Mouse (Mus musculus): ENCODE data around the gene Rab6b. TPM values are rescaled to one million over a fixed set of nuclear protein-coding genes. Genes with fewer than 3 reads are reported as not detected.
"Not testable (repeated sequence)": the region's sequence is repeated elsewhere in the genome, so short reads cannot be mapped to it uniquely, and the experiment has no call there.

The Rab6b gene
- polyA plus RNA-seq, 1 experiment from 2014 or later = 95.2 TPM

DNA sequence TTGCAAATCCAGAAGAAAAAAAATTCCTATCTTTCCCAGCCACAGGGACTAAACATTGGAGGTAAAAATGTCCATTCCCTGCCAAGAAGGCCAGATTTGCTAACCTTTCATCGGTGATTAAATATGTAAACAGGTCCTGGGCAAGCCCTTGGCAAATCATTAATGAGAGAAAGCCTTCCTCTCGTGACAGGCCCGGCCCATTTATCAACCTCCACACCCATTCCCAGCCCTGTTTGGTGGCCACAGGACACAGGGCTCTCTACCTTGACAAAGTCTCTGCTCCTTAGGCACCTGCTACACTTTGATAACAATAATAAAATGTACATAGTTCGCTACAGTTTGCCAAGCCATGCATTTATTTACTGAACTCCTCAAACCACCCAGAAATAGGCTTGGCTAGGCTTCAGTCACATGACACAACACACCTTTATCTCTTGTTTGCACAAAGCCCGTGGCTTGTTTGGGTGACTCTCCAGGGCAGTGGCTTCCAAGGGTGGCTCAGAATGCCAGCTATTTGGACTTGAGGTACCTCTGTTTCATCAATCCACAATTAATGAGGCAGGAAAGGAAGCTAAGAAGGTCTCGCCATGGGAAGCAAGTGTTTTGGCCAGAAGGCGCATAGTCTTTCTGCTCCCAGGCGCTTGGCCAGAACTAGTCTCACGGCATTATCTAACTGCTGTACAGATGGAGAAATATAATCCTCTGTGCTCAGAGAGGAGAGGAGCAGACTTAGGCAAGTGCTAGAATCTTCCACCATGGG lies 21.3 kb upstream of the Rab6b start:
- Histone ChIP-seq H3K4me3 (ENCODE audit: low read depth, low read length) (no peak overlapping the region), H3K9ac (replicated peaks; ENCODE audit: low read depth, low read length) (no peak overlapping the region), H3K9me3 (ENCODE audit: control insufficient read depth, low read length) (no peaks in the 10 kb centered on the region), H3K27ac (ENCODE audit: low read depth, low read length) (no peak overlapping the region), H3K4me2 (ENCODE audit: low read depth, low read length) (no peak overlapping the region), H3K4me1 (ENCODE audit: control insufficient read depth, insufficient read depth, low read length) (no peaks in the 10 kb centered on the region), H3K36me3 (ENCODE audit: control insufficient read depth, insufficient read depth, low read length) (no peaks in the 10 kb centered on the region), H3K27me3 (ENCODE audit: control insufficient read depth, insufficient read depth, low read length) (no peaks in the 10 kb centered on the region)
- no peak for ATAC-seq (ENCODE audit: low read depth)
- WGBS = 79% methylated on average over 9 of the region's 9 CpGs

GRCm38 (mm10) chr9:103091039-103091883 lies 20.3 kb upstream of the Rab6b start:
- 82% methylated on average over 16 of the region's 16 CpGs for WGBS
- no peaks in the 10 kb centered on the region for H3K27me3 ChIP-seq (ENCODE audit: control insufficient read depth, insufficient read depth, low read length)
- H3K9ac ChIP-seq (replicated peaks; ENCODE audit: low read depth, low read length) = no peak overlapping the region
- ATAC-seq (ENCODE audit: low read depth) = no peak
- H3K4me2 ChIP-seq (ENCODE audit: low read depth, low read length) = no peak overlapping the region
- no peaks in the 10 kb centered on the region for H3K4me1 ChIP-seq (ENCODE audit: control insufficient read depth, insufficient read depth, low read length)
- H3K36me3 ChIP-seq (ENCODE audit: control insufficient read depth, insufficient read depth, low read length) = no peaks in the 10 kb centered on the region
- no peak overlapping the region for H3K4me3 ChIP-seq (ENCODE audit: low read depth, low read length)
- no peak overlapping the region for H3K27ac ChIP-seq (ENCODE audit: low read depth, low read length)
- H3K9me3 ChIP-seq (ENCODE audit: control insufficient read depth, low read length) = no peaks in the 10 kb centered on the region

DNA sequence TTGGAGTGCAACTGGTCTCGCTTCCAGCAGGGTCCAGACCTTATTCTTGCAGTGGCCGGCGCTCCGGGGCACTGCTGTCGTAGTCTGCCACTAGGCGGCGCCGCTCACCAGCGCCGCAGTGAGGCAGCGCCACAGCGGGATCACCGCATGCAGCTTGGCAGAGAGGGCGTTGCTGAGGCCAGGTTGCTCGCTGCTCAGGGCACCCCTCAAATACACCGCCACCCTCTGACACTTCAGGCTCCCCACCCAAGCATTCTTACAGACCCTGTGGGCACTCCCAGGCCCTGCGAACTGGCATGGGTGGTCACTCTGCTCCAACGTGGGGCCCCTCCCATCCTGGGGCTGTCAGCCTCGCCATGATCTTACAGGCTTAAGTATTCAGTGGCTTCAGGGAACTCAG lies 19.3 kb upstream of the Rab6b start:
- peak; percentile 91 for ATAC-seq (ENCODE audit: low read depth)
- H3K27ac ChIP-seq (ENCODE audit: low read depth, low read length) = no peak overlapping the region

GRCm38 (mm10) chr9:103093681-103094080 lies 17.9 kb upstream of the Rab6b start:
- WGBS = 91% methylated on average over 3 of the region's 3 CpGs
- H3K4me3 ChIP-seq (ENCODE audit: low read depth, low read length) = no peak overlapping the region

More for the DNA sequence above, 19.3 kb upstream of the Rab6b start:
- Histone ChIP-seq H3K4me1 (ENCODE audit: control insufficient read depth, insufficient read depth, low read length) (no peaks in the 10 kb centered on the region), H3K27me3 (ENCODE audit: control insufficient read depth, insufficient read depth, low read length) (no peaks in the 10 kb centered on the region), H3K4me2 (ENCODE audit: low read depth, low read length) (peak overlapping the region; percentile 67), H3K4me3 (ENCODE audit: low read depth, low read length) (peak overlapping the region; percentile 35), H3K36me3 (ENCODE audit: control insufficient read depth, insufficient read depth, low read length) (no peaks in the 10 kb centered on the region), H3K9ac (replicated peaks; ENCODE audit: low read depth, low read length) (peak overlapping the region; percentile 61), H3K9me3 (ENCODE audit: control insufficient read depth, low read length) (no peaks in the 10 kb centered on the region)
- under 1% methylated on average over 18 of the region's 19 CpGs for WGBS

DNA sequence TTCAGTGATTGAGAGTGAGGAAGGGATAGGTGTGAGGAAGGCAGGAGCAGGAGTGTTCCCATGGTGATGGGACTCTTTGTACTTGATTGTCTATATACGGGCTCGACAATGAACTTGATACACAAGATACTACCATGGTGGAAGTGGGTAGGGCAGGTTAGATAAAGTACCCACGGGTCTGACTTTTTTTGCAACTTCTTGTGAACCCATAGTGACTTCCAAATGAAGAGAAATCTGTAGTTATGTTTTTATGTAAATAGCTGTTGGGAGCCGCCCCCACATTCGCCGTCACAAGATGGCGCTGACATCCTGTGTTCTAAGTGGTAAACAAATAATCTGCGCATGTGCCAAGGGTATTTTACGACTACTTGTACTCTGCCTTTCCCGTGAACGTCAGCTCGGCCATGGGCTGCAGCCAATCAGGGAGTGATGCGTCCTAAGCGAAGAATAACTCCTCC lies 3.2 kb upstream of the Rab6b start:
- not testable (repeated sequence) for H3K9ac ChIP-seq (replicated peaks; ENCODE audit: low read depth, low read length); H3K27me3 ChIP-seq (ENCODE audit: control insufficient read depth, insufficient read depth, low read length); H3K27ac ChIP-seq (ENCODE audit: low read depth, low read length); H3K36me3 ChIP-seq (ENCODE audit: control insufficient read depth, insufficient read depth, low read length); H3K9me3 ChIP-seq (ENCODE audit: control insufficient read depth, low read length)
- WGBS = 11% methylated on average over 7 of the region's 14 CpGs
- Histone ChIP-seq H3K4me1 (ENCODE audit: control insufficient read depth, insufficient read depth, low read length) (peaks cover 15% of the 10 kb centered on the region), H3K4me2 (ENCODE audit: low read depth, low read length) (peak overlapping the region; percentile 52), H3K4me3 (ENCODE audit: low read depth, low read length) (peak overlapping the region; percentile 24; the same call in 1 of the 2 replicates)
- ATAC-seq (ENCODE audit: low read depth) = peak; percentile 30; the same call in 1 of the 2 replicates

More at GRCm38 (mm10) chr9:103093681-103094080, 17.9 kb upstream of the Rab6b start:
- H3K27ac ChIP-seq (ENCODE audit: low read depth, low read length) = no peak overlapping the region
- H3K27me3 ChIP-seq (ENCODE audit: control insufficient read depth, insufficient read depth, low read length) = no peaks in the 10 kb centered on the region
- H3K9me3 ChIP-seq (ENCODE audit: control insufficient read depth, low read length) = no peaks in the 10 kb centered on the region
- H3K9ac ChIP-seq (replicated peaks; ENCODE audit: low read depth, low read length) = no peak overlapping the region
- H3K4me2 ChIP-seq (ENCODE audit: low read depth, low read length) = no peak overlapping the region
- no peaks in the 10 kb centered on the region for H3K4me1 ChIP-seq (ENCODE audit: control insufficient read depth, insufficient read depth, low read length)
- H3K36me3 ChIP-seq (ENCODE audit: control insufficient read depth, insufficient read depth, low read length) = no peaks in the 10 kb centered on the region
- ATAC-seq (ENCODE audit: low read depth) = no peak

GRCm38 (mm10) chr9:103108943-103109670 lies 2.5 kb upstream of the Rab6b start:
- Histone ChIP-seq H3K4me2 (ENCODE audit: low read depth, low read length) (peak overlapping the region; percentile 65), H3K36me3 (ENCODE audit: control insufficient read depth, insufficient read depth, low read length) (no peaks in the 10 kb centered on the region), H3K27me3 (ENCODE audit: control insufficient read depth, insufficient read depth, low read length) (no peaks in the 10 kb centered on the region), H3K9me3 (ENCODE audit: control insufficient read depth, low read length) (no peaks in the 10 kb centered on the region), H3K9ac (replicated peaks; ENCODE audit: low read depth, low read length) (peak overlapping the region; percentile 55), H3K4me1 (ENCODE audit: control insufficient read depth, insufficient read depth, low read length) (peaks cover 22% of the 10 kb centered on the region), H3K27ac (ENCODE audit: low read depth, low read length) (no peak overlapping the region), H3K4me3 (ENCODE audit: low read depth, low read length) (peak overlapping the region; percentile 36)
- ATAC-seq (ENCODE audit: low read depth) = no peak
- 34% methylated on average over 18 of the region's 18 CpGs for WGBS

GRCm38 (mm10) chr9:103109911-103110310 lies 1.7 kb upstream of the Rab6b start:
- no peak for ATAC-seq (ENCODE audit: low read depth)
- Histone ChIP-seq H3K27me3 (ENCODE audit: control insufficient read depth, insufficient read depth, low read length) (no peaks in the 10 kb centered on the region), H3K4me2 (ENCODE audit: low read depth, low read length) (no peak overlapping the region), H3K27ac (ENCODE audit: low read depth, low read length) (no peak overlapping the region), H3K36me3 (ENCODE audit: control insufficient read depth, insufficient read depth, low read length) (no peaks in the 10 kb centered on the region), H3K4me3 (ENCODE audit: low read depth, low read length) (no peak overlapping the region), H3K9me3 (ENCODE audit: control insufficient read depth, low read length) (no peaks in the 10 kb centered on the region), H3K4me1 (ENCODE audit: control insufficient read depth, insufficient read depth, low read length) (peaks cover 28% of the 10 kb centered on the region), H3K9ac (replicated peaks; ENCODE audit: low read depth, low read length) (no peak overlapping the region)
- 87% methylated on average over 2 of the region's 2 CpGs for WGBS

DNA sequence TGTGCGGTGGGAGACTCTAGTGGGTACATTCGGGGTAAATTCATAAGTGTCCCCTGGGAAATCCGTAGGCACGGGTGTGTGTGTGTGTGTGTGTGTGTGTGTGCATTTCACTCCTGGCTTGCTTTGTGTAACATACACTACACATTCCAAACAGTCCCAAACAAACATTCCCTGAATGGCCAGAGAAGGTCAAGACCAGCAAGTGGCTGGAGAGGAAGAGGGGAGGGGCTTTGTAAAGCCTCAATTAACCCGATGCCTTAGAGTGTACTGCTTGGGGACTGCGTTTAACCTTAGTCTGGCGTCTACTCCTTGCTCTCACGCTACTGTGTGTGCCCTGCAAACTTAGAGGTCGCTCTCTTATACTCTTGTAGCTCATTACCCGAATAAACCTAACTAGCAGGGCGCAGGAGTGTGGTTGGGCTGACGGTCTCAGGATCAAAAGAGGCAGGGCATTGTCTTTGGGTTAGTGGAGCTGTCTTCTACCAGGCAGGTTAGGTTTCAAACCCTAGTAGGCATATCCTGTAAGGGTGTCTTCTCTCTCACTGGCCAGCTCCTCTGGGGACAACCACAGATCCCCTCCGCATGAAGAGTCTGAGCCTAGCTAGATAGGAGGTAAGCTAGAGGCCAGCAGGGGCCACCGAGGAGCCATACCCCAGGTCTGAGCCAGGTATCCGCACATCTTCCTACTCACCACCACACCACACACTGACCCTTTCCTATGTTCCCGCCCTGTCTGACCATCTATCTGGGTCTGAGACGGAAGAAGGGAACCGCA lies 673 bp upstream of the Rab6b start:
- H3K9me3 ChIP-seq (ENCODE audit: control insufficient read depth, low read length) = no peaks in the 10 kb centered on the region
- peak overlapping the region; percentile 92 for H3K4me2 ChIP-seq (ENCODE audit: low read depth, low read length)
- no peaks in the 10 kb centered on the region for H3K27me3 ChIP-seq (ENCODE audit: control insufficient read depth, insufficient read depth, low read length)
- H3K4me1 ChIP-seq (ENCODE audit: control insufficient read depth, insufficient read depth, low read length) = peaks cover 28% of the 10 kb centered on the region
- 14% methylated on average over 18 of the region's 18 CpGs for WGBS
- H3K9ac ChIP-seq (replicated peaks; ENCODE audit: low read depth, low read length) = peak overlapping the region; percentile 90
- H3K27ac ChIP-seq (ENCODE audit: low read depth, low read length) = peak overlapping the region; percentile 93
- H3K36me3 ChIP-seq (ENCODE audit: control insufficient read depth, insufficient read depth, low read length) = no peaks in the 10 kb centered on the region
- H3K4me3 ChIP-seq (ENCODE audit: low read depth, low read length) = peak overlapping the region; percentile 68
- peak; percentile 18; the same call in 1 of the 2 replicates for ATAC-seq (ENCODE audit: low read depth)
